Mouse (Mus musculus) adrenal gland, adult (tissue): Measurements from ENCODE around the gene Gas7.

Experiments
- DNase-seq, 2 experiments: peaks; one replicate each; pipeline ENCODE4 v3.0.0; 2022 to 2023; ENCODE audit warnings: low spot score in 1 of 2; ENCODE audit not compliant: inconsistent age in 2 of 2

The Gas7 gene

DNA sequence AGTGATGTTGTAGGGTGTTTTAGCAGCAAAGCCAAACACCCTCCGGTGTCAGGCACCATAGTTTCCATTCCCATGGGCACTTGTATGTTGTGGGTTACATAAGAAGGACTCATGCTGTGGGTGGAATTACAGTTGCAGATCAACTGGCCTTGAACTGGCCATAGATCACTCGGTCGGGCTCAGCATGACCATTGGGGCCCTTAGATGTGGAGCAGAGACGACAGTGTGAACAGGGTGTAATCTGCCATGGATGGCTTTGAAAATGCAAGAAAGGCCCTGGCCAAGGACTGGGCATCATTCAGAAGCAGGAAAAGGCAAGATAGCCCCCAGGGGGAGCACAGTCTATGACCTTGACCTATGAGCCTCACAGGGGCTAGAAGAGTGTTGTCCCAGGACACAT, 112.8 kb downstream of the Gas7 start:
- peak; percentile 65 to 82 for DNase-seq

DNA sequence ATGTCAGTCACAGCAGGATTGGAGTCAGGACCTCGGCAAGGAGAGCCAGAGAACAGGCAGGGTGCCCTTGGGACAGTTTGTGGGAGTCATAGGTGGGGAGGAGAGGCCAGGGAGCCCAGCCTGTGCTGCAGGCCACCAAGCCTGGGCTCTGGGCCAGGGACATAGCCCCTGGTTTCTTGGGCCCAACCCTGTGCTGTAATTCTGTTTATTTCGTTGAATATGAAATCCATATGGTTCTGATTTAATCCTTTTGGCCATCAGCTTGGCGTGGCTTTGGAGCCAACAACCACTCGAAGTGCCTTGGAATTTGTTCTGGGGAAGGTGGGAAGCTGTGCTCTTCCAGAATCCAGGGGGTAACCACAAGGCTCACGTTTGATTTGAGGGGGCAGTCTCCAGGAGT, 113.6 kb downstream of the Gas7 start:
- DNase-seq: no peak

DNA sequence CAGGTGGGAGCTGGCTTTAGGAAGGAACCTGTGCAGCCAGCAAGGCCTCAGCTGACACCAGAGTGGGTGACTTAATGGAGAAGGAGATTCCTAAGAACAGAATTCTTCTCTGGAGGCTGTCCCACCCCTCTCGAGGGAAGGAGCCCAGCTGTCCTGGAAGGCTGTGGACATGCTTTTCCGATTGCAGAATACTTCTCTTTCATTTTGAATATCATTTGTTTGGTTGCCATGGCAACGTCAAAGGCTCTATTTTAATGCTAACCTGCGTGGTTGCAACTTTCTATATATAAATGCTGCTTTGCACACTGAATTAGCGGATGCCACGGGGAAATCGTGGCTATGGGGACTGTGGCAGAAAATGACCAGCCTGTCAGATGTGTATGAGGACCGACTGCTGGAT, 115.7 kb downstream of the Gas7 start:
- DNase-seq: no peak

DNA sequence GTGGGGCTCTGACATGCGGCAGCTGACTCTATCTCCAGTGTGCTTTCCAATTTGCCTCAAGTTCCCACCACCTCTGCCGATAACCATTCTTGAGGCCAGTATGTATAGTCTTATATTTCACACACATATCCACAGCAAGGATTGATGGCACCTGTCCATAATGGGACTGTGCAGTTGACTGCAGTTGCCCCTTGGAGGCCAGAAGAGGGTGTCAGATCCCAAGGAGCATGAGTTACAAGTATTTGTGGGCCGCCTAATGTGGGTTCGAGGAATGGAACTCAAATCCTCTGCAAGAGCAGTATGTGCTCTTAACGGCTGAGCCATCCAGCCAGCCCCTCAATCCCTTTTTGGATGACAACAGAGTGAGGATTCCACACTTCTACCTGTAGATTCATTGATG, 119.1 kb downstream of the Gas7 start:
- DNase-seq: peak in 1 of 2 experiments; percentile 23

DNA sequence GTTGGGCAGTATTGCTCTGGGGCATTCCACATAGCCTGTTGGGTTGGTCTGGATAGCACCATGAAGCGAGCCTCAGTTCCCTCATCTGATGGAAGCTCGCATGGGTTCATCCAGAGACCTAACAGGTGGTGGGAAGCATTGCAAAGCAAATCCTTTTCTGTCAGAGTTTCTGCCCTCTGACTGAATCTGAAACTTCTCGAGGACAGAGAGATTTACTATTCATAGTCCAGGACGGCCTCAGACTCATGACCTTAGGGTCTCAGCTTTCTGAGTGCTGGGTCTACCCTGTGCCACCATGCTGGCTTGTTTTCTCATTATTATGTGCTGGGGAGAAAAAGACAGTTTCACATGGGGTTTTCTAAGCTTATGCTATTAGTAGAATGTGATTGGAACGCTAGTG, 122.2 kb downstream of the Gas7 start:
- peak in 1 of 2 experiments; percentile 26 for DNase-seq

DNA sequence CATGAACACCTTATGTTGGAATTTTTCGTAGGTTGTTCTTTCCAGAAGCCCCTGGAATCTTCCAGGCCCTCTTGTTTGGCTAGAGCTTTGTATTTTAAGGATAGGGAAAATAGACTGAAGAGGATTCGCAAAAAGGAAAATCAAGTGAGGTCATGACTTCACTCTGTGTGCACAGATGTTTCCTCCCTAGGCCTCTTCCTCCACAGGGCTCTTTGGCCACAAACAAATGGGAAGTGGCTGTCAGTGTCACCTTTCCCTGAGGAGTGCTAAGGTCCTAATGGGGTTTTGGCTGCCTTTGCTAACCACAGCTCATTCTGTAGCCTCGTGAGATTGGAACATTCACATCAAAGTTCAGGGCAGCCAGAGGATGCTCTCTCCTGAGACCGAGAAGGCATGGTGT, 122.8 kb downstream of the Gas7 start:
- no peak for DNase-seq

DNA sequence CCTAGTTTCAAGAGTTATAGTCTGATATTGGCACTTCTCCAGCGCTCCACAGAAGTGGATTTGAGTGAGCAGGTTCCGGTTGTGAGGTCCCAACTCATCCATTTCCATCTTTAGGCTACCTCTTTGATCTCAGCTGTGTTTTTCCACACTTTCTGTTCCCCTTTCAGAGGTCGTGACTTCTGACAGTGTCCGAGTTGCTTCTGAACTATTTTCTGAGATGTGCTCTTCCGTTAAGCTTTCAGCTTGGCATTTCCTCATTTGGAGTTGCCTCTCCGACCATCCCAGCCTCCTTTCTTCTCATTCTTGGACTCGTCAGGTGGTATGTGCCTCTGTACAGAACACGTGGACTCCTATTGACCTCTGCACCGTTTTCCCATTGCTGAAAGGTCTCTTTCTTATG, 123.9 kb downstream of the Gas7 start:
- peak in 1 of 2 experiments; percentile 62 for DNase-seq

DNA sequence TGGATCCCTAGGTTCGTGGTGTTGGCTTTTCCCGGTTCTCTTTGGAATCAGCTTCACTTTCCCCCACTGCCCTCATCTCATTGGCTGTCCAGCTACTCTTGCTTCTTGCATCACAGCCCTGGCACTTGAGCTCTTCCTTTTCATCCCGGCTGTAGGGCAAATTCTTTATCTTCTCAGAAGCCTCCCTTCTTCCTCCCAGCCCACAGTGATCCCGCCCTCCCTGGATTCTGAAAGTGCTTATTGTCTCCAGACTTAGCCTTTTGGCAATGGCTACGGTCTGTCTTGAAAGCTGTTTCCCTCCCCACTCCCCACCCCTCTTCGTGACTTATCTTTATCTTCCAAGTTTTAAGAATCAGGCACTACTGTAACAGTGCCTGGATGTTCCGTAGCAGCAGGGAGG, 126.3 kb downstream of the Gas7 start:
- peak in 1 of 2 experiments; percentile 42 for DNase-seq

DNA sequence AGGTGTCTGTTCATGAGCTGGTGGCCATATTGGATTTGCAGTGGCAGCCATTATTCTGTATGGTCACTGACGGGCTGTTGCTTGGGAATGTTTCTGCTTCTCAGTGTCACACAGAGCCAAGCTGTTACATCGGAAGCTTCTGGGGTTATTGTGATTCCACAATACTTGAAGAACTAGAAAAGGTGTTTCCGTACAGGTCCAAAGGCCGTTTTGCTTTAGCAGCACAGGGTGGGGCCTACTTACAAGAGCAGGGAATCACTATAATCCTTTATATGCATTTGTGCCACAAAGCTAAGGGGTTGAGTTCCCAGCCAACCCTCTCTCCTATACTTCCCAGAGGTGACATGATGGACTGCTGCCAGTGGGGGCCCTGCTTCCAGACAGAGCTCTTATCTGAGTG, 127.3 kb downstream of the Gas7 start:
- no peak for DNase-seq

DNA sequence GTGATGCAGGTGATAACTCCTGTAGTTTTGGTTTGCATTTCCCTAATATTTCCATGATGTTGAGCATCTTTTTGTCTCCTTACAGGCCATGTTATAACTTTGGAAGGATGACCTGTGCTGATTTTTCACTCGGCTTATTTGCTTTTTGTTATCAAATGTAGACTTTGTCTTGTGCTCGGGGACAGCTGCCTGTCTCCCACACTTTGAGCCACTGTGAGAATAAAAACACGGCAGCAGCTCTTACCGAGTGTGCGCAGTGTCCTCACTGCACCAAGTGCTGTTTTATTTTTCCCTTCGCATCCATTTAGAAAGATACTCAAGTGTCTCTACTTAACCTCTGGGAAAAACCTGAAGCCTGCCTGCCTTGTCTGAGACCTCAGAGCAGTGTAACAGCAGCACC, 129.8 kb downstream of the Gas7 start:
- no peak for DNase-seq

DNA sequence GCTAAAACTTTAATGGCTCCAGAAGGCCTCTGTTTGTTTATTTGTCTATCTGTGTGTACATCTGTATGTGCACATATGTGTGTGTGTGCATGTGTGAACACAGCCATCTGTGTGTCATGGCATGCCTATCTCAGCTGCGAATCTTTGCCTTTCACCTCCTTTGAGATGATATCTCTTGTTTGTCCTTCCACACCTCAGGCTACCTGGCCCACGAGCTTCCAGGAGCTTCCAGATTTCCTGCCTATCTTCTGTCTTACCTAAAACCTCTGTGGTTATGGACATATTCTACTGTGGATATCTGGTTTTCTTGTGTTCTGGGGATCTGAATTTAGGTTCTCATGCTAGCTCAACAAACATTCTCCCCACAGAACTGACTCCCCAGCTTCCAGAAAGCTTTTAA, 130.4 kb downstream of the Gas7 start:
- no peak for DNase-seq

DNA sequence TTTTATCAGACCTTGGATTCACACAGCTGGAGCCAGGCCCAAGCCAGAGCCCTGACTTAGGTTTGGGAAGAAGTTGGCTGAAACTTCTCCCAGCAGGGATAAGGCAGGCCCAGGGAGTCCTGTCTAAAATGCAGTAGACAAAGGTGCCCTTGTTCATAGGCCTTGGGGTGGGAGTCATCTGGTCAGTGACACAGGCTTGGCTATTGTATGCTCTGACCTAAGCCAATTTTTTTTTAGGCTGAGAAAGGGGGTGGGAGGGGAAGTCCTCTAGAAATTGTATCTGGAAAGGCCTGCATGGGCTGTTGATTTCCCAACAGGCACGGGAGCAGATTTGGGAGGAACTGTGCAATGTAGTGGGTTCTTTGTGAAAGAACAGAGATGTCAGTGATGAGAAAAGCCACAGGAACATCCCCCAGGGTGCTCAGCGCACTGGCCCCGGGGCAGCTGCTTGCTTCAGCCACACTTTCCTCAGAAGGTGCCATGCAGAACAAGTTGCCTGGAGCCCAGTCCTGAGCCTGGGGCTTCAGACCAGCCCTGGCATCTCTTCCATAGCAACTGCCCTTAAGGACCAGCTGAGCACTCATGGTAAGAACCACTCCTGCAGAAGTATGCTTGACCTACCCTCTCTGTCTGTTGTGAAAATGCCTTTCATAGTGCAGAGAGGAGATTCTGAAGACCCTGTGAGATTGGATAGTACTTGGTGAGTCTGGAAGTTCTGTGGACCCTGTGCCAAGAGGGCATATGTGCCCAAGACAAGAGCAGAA, 131.2 kb downstream of the Gas7 start:
- DNase-seq: peak; percentile 69 to 92

DNA sequence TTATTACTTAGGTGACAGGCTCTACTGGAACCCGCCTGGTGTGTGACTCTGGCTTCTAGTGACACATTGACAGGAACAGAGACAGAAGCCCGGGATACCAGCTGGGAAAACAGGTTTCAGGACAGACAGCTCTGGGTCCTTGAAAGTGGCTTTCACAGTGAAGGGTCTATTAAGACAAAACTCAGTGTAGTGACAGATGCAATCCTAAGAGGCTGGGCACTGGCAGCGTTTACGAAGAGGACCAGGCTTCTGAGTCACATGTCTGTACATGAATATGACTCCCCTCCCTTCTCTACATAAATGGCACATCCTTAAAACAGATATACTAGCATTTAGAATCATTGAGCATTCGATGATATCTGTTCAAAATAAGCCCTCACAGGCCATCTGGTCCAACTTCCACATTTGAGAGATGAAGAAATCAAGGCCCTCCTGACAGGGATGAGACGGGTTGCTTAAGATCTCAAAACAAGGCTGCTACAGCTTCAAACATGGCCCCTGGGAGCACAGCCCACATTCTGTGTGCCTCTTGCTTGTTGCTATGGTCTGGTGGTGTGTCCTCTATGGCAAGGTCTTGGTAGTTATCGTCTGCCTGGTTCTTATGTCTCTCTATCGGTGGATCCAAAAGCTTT, 133.1 kb downstream of the Gas7 start:
- DNase-seq: no peak

DNA sequence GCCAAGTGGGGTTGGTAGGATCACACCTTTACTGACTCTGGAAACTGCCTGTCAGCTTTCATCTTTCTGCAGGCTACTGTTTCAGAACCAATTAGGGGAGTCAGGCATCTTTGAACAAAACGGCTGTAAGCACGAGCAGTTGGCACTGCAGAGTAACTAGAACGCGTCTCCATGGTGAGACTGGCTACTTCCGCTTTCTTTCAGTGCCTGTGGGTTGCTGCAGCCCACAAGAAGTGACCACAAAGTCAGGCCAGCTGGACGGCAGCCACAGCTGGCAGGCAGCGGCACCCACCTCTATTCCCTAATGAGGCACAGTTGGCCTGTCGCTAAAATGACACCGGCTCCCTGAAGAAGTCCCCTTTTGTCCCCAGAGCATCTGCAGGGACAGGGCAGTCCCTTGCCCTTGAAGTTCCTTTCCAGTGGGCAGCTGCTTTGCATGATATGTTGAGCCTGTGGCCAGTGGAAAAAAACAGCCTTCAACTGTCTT, 133.6 kb downstream of the Gas7 start:
- DNase-seq: peak; percentile 74 to 89

DNA sequence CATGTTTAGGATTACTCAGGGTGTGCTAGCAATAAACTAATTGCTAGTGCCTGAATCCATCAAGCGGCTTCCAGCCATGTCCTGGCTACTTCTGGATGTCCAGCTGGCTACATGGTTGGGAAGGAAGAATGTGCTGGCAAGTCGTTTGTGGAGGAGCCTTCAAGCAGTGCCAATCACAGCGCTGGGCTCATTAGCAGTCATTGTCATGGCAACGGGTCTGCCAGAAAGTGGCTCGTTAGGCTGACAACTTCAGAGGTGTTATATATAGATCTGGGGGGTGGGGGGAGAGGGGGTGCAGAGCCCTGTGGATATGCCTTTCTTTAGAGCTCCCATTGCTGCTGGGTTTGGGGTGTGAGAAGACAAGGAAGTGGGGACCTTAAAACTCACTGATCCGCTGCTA, 141.0 kb downstream of the Gas7 start:
- no peak for DNase-seq

DNA sequence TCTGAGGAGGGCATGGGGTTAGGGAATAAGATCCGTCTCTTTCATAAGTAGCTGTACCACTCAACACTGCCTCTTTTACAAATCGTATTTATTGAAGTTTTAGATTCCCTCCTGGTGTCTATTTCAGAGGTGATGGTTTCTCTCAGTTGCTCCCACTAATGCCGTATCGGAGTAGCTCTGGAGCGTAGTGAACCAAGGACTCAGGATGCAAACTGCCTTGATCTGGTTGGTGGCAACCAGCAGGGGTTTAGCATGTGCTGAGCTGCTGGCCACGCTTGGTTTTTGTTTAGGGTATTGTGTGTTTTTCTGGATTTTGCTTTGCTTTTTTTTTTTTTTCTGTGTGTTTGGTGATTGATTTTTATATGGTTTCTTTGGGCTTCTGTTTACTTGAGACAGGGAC, 141.6 kb downstream of the Gas7 start:
- DNase-seq: no peak

DNA sequence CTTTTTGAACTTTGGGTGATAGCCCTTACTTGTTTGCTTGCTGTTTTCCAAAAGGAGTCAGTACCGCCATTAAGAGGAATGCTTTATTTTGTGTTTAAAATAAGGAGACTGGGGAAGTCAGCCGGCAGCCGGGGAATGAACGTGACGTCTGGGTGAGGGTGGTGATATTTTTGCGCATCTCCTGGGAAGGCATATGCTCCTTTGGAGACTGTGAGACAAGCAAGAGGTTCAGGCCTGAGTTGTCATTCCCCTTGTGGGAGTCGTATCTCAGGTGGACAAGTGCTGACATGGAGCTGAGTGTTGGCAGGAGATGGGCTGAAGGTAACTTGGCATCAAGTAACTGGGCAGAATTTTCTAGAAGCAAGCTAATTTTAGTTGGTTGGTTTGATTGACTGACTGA, 142.2 kb downstream of the Gas7 start:
- no peak for DNase-seq

DNA sequence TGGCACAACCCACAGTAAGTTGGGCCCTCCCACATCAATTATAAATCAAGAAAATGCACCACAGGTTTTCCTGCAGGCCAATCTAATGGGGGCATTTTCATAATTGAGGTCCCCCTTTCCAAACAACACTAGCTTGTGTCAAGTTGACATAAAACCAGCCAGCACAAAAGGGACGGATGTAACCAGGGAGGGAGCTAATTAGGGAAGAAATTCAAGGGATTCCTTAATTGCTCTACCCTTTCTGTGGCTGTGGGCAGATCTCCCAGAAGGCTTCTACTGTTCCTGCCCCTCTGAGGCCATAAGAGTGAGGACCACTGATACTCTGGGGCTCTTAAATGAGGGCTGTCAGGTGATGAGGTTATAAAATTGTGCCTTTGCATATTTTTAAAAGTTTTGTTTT, 143.9 kb downstream of the Gas7 start:
- DNase-seq: no peak

DNA sequence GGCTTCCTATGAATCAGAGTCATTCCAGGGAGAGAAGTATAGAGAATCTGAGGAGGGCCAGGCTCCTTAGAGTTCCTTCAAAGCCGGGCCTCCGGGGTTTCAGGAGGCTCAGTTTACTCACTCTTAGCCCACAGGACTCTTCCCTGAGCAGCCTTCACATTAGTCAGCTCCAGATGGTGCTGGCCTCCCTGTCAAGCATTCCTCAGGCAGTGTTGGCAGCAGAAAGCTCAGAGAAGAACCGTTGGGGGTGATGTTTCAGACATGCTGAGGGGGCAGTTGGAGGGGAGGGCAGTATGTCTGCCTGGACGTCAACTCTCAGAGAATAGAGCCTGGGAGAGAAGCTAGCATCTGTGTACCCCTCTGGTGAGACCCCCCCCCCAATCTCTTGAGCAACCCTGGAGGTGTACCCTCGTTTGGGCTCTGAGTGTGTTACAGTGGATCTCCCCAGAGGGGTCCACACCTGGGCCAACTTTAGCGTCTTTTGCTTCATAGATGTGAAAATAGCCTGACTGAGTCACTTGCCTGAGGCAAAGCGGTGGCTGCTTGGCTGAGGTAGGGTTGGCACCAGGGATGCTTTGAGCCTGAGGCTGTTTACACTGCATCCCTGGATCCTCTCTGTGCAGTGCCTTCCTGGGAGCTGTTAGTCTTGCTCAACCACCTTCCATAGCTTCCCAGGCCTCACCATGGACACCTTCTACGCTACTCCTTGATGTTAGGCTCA, 145.6 kb downstream of the Gas7 start:
- no peak for DNase-seq

DNA sequence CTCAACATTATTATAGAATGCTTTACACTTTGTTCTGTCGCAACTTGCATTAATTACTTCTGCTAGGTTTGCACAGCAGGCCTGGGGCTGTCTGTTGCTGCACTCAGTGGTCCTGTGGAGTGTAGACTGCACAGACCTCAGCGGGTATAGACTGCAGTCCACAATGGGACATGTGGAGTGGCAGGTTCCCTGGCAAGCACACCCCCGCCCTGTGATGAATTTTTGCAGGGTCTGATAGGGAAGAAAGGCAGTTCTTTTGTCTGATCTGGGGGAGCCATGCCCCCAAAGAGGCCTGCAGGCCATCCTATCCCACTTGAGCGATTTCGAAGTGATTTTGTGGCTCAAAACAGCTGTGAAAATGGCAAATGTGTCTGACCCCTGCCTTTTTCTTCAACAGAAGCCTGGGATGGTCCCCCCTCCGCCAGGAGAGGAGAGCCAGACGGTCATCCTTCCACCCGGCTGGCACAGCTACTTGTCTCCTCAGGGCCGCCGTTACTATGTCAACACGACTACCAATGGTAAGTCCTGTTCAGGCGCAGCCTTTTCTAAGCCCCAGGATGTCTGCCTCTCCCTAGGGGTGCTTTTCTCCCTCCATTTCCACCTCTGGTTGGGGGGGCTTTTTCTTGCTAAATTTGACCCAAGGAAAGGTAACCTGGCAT, 147.6 kb downstream of the Gas7 start:
- DNase-seq: no peak

DNA sequence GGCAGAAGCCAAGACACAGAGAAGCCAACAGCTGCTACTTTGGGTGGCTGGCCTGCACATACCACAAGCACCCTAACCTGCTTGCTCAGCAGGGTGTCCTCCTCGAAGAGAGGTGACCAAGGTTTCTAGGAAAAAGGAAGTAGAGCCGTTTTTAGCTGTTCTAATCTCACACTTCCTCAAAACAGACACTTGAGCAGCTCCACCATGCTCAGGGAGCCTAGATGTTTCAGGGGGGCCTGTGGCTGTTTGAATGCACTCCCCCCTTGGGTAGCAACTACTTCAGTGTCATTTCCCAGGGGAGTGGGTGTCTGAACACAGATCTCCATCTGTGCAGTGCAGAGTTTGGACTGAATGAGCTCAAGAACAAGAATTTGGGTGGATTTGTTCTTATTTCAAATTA, 149.2 kb downstream of the Gas7 start:
- peak in 1 of 2 experiments; percentile 30 for DNase-seq
